Mouse (Mus musculus) embryonic facial prominence, embryonic 13.5 days (tissue): ENCODE data around the gene Pias3. TPM values are rescaled to one million over a fixed set of nuclear protein-coding genes. Genes with fewer than 3 reads are reported as not detected.
"Not testable (repeated sequence)": the region's sequence is repeated elsewhere in the genome, so short reads cannot be mapped to it uniquely, and the experiment has no call there.

Experiments used
- ATAC-seq: fragments of 200-750 bp; cut with Nextera tagmentation; 2 replicates; pipeline ENCODE4 v1.8.0; 2017; ENCODE audit warnings: low read depth; ENCODE audit not compliant: insufficient number of reproducible peaks, insufficient read depth, low FRiP score, low TSS enrichment
- H3K27ac ChIP-seq: fragments of 300-500 bp; sonication (generic); 2 replicates; pipeline ENCODE4 v1.5.1; 2015; ENCODE audit warnings: moderate library complexity, mild to moderate bottlenecking, inconsistent platforms
- H3K27me3 ChIP-seq: fragments of 300-500 bp; sonication (generic); 2 replicates; pipeline ENCODE4 v1.6.1; 2015; ENCODE audit warnings: mild to moderate bottlenecking, inconsistent platforms
- H3K36me3 ChIP-seq: fragments of 300-500 bp; sonication (generic); 2 replicates; pipeline ENCODE4 v1.6.1; 2015; ENCODE audit warnings: mild to moderate bottlenecking, inconsistent platforms
- H3K4me1 ChIP-seq: fragments of 300-500 bp; sonication (generic); 2 replicates; pipeline ENCODE4 v1.6.1; 2015; ENCODE audit warnings: inconsistent platforms
- H3K4me2 ChIP-seq: fragments of 300-500 bp; sonication (generic); 2 replicates; pipeline ENCODE4 v1.6.1; 2015; ENCODE audit warnings: moderate library complexity, mild to moderate bottlenecking, inconsistent platforms
- H3K4me3 ChIP-seq: fragments of 300-500 bp; sonication (generic); 2 replicates; pipeline ENCODE4 v1.5.1; 2015; ENCODE audit warnings: mild to moderate bottlenecking, inconsistent platforms
- H3K9ac ChIP-seq: fragments of 300-500 bp; sonication (generic); 2 replicates; pipeline ENCODE4 v1.6.1; 2015; ENCODE audit warnings: mild to moderate bottlenecking, inconsistent platforms
- H3K9me3 ChIP-seq: fragments of 300-500 bp; sonication (generic); 2 replicates; pipeline ENCODE4 v1.6.1; 2016; ENCODE audit warnings: inconsistent platforms
- WGBS: fragments of 180-500 bp; shearing (Covaris S2); methylation state at CpG from one replicate; pipeline ENCODE4 v1.1.7; 2015; ENCODE audit warnings: mixed read lengths; 5-methylcytosine and 5-hydroxymethylcytosine counted together
- polyA plus RNA-seq: library from polyadenylated mRNA; unstranded; fragments of >200 nt; fragmentation: Nextera tagmentation; extraction: Ambion mirVana; gene quantifications from 2 replicates; pipeline ENCODE4 v1.2.1, GENCODE M21; 2015

Pias3 gene
- polyA plus RNA-seq, 1 experiment from 2014 or later, result 75.2 TPM

DNA sequence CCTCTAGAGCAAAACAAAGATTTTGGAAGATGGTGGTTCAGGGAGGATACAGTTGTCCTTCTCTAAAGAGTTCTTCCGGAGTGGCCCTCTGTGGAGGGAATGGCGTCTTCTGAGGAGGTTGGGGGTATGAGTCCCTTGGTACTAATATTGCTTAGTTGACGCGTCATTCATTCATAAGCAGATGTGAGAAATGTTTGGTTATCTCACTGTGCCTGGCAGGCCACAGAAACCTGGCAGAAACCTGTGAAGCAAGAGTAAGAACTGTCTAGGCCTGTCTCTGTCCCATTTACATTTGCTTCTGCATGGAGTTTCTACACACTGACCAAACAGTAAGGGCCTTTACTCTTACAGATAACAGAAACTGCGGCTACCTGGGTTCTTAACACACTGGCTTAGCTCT lies 24.7 kb upstream of the Pias3 start:
- Histone ChIP-seq H3K36me3 (no peaks in the 10 kb centered on the region), H3K4me2 (no peak overlapping the region), H3K9ac (no peak overlapping the region), H3K9me3 (no peaks in the 10 kb centered on the region), H3K4me3 (no peak overlapping the region), H3K27me3 (no peaks in the 10 kb centered on the region), H3K4me1 (peaks cover 17% of the 10 kb centered on the region), H3K27ac (no peak overlapping the region)
- 87% methylated on average over 5 of the region's 5 CpGs for WGBS
- ATAC-seq, result no peak

DNA sequence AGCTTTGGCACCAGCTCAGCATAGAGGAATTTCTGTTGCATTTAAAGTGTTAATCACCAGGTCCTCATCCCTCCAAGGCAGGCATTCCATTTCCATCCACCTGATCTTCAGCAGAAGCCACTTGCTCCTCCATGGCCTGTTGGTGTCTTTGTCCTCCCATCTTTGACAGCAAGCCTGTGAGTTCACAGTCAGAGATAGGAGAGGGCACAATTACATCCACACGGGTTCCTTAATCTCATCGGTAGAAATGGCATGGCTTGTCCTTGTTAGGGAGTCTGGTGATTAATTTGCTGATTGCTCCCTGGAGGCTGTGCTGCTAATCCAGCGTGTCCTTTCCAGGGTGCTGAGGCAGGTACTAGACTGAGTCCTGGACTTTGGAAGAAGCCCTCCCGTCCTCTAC lies 22.7 kb upstream of the Pias3 start:
- Histone ChIP-seq H3K4me3 (no peak overlapping the region), H3K9ac (no peak overlapping the region), H3K36me3 (no peaks in the 10 kb centered on the region), H3K4me2 (no peak overlapping the region), H3K4me1 (peaks cover 17% of the 10 kb centered on the region), H3K27ac (no peak overlapping the region), H3K27me3 (no peaks in the 10 kb centered on the region), H3K9me3 (no peaks in the 10 kb centered on the region)
- no peak for ATAC-seq
- 53% methylated on average over 4 of the region's 4 CpGs for WGBS

DNA sequence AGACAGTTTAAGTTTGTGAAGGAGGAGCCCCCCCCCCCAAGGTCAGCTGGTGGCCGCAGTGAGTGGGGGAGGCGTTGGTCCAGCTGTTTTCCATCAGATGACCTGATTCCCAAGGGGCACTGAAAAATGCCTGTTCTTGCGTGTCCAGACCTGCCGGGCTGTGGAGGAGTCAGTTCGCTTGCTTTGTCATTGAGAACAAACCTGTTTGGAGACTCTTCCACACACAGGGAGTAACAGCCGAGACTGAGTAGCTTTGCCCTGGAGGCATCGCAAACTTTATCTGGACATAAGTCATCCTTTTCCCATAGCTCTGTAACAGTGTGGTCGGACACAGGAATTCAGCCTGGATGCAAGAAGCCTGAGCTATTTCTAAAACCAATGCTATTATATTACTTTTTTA lies 21.7 kb upstream of the Pias3 start:
- Histone ChIP-seq H3K4me3 (no peak overlapping the region), H3K27ac (0 out of 2 replicates have a peak overlapping the region, but pooled peaks have one; percentile 53), H3K4me1 (peaks cover 17% of the 10 kb centered on the region), H3K9me3 (no peaks in the 10 kb centered on the region), H3K9ac (no peak overlapping the region), H3K4me2 (no peak overlapping the region), H3K36me3 (no peaks in the 10 kb centered on the region), H3K27me3 (peaks cover 3% of the 10 kb centered on the region; the same call in 1 of the 2 replicates)
- WGBS, result 12% methylated on average over 8 of the region's 8 CpGs
- no peak for ATAC-seq

DNA sequence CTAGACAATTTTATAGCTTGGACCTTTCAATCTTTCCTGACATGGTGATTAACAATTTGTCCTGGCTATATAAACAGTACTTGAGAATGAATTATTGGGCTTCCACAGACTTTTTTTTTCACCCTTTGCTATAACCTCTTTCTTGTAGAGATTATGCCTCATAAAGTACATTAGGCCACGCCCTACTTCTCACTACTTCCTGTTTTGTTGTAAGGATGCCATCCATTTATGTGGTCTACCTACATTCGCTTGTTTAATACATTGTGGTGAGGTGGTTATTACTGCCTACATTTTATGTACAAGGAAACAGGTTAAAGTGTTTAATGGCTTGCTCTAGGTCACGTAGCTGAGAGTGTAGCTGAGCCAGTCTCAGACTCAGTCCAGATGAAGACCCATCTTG lies 21.0 kb upstream of the Pias3 start:
- peaks cover 17% of the 10 kb centered on the region for H3K4me1 ChIP-seq
- ATAC-seq, result no peak
- H3K27me3 ChIP-seq, result peaks cover 10% of the 10 kb centered on the region; the same call in 1 of the 2 replicates
- H3K9ac ChIP-seq, result no peak overlapping the region
- H3K9me3 ChIP-seq, result no peaks in the 10 kb centered on the region
- H3K4me2 ChIP-seq, result no peak overlapping the region
- H3K4me3 ChIP-seq, result no peak overlapping the region
- 80% methylated on average over 3 of the region's 3 CpGs for WGBS
- H3K36me3 ChIP-seq, result no peaks in the 10 kb centered on the region
- H3K27ac ChIP-seq, result peak overlapping the region; percentile 28

- Histone ChIP-seq H3K4me3 (no peak overlapping the region), H3K27me3 (peaks cover 14% of the 10 kb centered on the region), H3K27ac (peak overlapping the region; percentile 28), H3K9ac (no peak overlapping the region), H3K4me2 (no peak overlapping the region), H3K4me1 (peaks cover 12% of the 10 kb centered on the region), H3K36me3 (no peaks in the 10 kb centered on the region), H3K9me3 (no peaks in the 10 kb centered on the region)
- 48% methylated on average over 3 of the region's 3 CpGs for WGBS
- no peak for ATAC-seq
These were observed 20.5 kb upstream of the Pias3 start for GRCm38 (mm10) chr3:96675690-96676089.

DNA sequence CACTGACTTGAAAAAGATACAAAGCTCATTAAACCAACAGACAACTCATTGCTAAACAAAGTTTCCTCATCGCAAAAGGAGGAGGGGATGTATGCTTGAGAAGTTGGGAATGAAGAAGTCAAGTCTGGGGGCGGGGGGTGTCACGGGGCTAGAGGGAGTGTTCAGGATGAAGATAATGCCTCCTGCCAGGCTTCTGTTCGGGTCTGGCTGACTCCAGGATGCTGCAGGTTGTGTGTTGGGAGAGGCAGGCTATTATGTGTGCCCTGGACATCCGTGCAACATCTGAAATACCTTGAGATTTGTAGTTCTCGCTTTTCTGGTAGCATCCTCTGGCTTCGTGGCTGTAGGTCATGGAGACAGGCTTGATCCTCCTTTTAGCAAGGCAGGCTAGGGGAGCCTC lies 17.7 kb upstream of the Pias3 start:
- Histone ChIP-seq H3K9ac (no peak overlapping the region), H3K4me3 (no peak overlapping the region), H3K27ac (no peak overlapping the region), H3K9me3 (no peaks in the 10 kb centered on the region), H3K36me3 (no peaks in the 10 kb centered on the region), H3K4me1 (peaks cover 11% of the 10 kb centered on the region), H3K27me3 (peaks cover 17% of the 10 kb centered on the region), H3K4me2 (no peak overlapping the region)
- 72% methylated on average over 7 of the region's 7 CpGs for WGBS
- ATAC-seq, result no peak

- peaks cover 23% of the 10 kb centered on the region for H3K27me3 ChIP-seq
- no peak for ATAC-seq
- no peak overlapping the region for H3K9ac ChIP-seq
These were observed 17.0 kb upstream of the Pias3 start for GRCm38 (mm10) chr3:96679159-96679674.

DNA sequence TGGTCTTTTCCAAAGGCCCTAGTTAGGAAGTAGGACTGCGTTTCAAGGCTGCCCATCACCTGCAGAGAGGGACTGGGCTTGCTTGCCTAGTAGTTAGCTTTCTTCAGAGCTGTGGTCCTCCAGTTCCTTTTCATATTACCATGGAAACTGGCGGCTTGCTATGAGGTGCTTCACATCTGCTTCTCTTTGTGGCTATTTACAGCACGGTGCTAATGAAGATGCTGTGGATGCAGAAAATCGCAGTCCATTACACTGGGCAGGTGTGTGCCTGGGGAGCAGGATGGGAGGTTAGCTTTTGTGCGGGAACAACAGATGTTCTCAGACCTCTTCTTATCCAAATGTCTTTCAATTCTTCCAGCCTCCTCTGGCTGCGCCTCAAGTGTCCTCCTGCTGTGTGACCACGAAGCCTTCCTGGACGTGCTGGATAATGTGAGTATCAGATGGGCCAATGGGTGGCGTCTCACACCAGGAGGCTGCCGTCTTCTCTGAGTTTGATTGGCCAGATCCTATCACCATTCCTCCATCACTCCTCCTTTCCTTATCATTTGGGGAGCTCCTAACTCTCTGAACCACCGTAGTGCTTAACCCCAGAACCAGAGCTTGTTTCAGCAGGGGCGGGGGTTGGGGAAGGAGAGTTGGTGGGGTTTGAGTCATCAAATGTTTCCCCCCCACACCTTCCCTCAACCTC lies 15.8 kb upstream of the Pias3 start:
- no peak overlapping the region for H3K4me3 ChIP-seq
- WGBS, result 33% methylated on average over 12 of the region's 12 CpGs
- H3K9me3 ChIP-seq, result no peaks in the 10 kb centered on the region
- no peak overlapping the region for H3K9ac ChIP-seq
- H3K27me3 ChIP-seq, result peaks cover 30% of the 10 kb centered on the region
- no peak overlapping the region for H3K27ac ChIP-seq
- no peaks in the 10 kb centered on the region for H3K36me3 ChIP-seq
- no peak overlapping the region for H3K4me2 ChIP-seq
- H3K4me1 ChIP-seq, result peaks cover 15% of the 10 kb centered on the region
- no peak for ATAC-seq

More at GRCm38 (mm10) chr3:96679159-96679674, 17.0 kb upstream of the Pias3 start:
- H3K4me3 ChIP-seq, result no peak overlapping the region
- 19% methylated on average over 5 of the region's 5 CpGs for WGBS
- H3K4me2 ChIP-seq, result no peak overlapping the region
- no peaks in the 10 kb centered on the region for H3K9me3 ChIP-seq
- H3K4me1 ChIP-seq, result peaks cover 13% of the 10 kb centered on the region
- H3K27ac ChIP-seq, result no peak overlapping the region; the same call in 1 of the 2 replicates
- no peaks in the 10 kb centered on the region for H3K36me3 ChIP-seq

DNA sequence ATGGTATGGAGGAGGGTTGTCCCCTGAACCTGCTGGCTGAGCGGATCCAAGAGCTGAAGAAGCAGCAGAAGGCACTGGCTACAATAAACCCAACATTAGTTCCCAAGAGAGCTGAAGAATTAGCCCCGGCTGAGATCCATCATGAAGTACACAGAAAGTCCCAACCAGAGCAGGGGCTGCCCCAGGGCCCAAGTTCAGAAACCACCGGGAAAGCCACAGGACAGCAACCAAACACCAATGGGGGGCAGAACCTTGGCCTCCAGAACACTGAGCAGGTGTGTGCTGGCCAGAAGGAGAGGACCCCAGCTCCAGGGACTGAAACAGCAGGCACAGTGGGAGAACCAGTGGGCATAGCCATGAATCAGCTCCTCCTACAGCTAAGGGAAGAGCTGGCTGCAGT lies 12.7 kb upstream of the Pias3 start:
- Histone ChIP-seq H3K9ac (no peak overlapping the region), H3K27me3 (peaks cover 30% of the 10 kb centered on the region), H3K4me3 (no peak overlapping the region), H3K4me1 (peaks cover 11% of the 10 kb centered on the region), H3K4me2 (no peak overlapping the region), H3K27ac (no peak overlapping the region), H3K36me3 (no peaks in the 10 kb centered on the region), H3K9me3 (no peaks in the 10 kb centered on the region)
- no peak for ATAC-seq
- 81% methylated on average over 3 of the region's 3 CpGs for WGBS

DNA sequence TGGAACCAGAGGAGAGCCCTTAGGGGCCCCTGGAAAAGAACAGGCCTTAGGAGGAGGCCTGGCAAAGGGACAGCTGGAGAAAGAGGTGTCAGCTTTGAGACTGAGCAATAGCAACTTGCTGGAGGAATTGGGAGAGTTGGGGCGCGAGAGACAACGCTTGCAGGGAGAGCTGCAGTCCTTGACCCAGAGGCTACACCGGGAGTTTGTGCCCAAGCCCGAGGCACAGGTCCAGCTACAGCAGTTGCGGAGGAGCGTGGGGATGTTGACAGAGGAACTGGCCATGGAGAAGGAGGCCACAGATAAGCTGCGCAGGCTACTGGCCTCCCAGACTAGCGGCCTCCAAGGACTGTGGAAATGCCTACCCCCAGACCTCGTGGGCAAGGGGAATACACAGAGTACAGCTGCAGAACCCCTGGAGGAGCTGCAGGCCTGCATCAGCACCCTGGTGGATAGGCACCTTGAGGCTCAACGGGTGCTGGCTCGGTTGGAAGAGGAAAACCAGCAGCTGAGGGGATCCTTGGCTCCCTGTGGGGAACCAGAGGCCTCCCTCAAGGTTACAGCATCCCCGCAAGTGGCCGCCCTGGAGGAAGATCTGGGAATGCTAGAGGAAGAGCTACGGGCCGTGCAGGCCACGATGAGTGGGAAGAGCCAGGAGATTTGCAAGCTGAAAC lies 11.9 kb upstream of the Pias3 start:
- H3K4me3 ChIP-seq, result peak overlapping the region; percentile 30
- H3K4me1 ChIP-seq, result peaks cover 11% of the 10 kb centered on the region
- H3K9ac ChIP-seq, result peak overlapping the region; percentile 59
- peaks cover 29% of the 10 kb centered on the region for H3K27me3 ChIP-seq
- 55% methylated on average over 17 of the region's 17 CpGs for WGBS
- H3K36me3 ChIP-seq, result no peaks in the 10 kb centered on the region
- no peak for ATAC-seq
- H3K4me2 ChIP-seq, result peak overlapping the region; percentile 59
- H3K9me3 ChIP-seq, result no peaks in the 10 kb centered on the region
- H3K27ac ChIP-seq, result peak overlapping the region; percentile 33; the same call in 1 of the 2 replicates

DNA sequence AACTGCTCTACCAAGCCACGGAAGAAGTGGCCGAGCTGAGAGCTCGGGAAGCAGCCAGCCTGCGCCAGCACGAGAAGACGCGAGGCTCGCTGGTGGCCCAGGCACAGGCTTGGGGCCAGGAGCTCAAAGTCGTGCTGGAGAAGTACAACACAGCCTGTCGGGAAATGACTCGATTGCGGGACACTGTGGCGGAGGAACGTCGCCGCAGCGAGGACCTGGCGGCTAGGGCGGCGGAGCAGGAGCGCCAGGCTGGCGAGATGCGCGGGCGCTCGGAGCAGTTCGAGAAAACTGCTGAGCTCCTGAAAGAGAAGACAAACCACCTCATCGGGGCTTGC lies 11.4 kb upstream of the Pias3 start:
- peak overlapping the region; percentile 33; the same call in 1 of the 2 replicates for H3K27ac ChIP-seq
- H3K9ac ChIP-seq, result peak overlapping the region; percentile 59
- H3K4me3 ChIP-seq, result peak overlapping the region; percentile 30
- peaks cover 24% of the 10 kb centered on the region for H3K27me3 ChIP-seq
- H3K9me3 ChIP-seq, result no peaks in the 10 kb centered on the region
- peak overlapping the region; percentile 59 for H3K4me2 ChIP-seq
- no peaks in the 10 kb centered on the region for H3K36me3 ChIP-seq
- H3K4me1 ChIP-seq, result peaks cover 16% of the 10 kb centered on the region
- 32% methylated on average over 28 of the region's 28 CpGs for WGBS
- ATAC-seq, result no peak

DNA sequence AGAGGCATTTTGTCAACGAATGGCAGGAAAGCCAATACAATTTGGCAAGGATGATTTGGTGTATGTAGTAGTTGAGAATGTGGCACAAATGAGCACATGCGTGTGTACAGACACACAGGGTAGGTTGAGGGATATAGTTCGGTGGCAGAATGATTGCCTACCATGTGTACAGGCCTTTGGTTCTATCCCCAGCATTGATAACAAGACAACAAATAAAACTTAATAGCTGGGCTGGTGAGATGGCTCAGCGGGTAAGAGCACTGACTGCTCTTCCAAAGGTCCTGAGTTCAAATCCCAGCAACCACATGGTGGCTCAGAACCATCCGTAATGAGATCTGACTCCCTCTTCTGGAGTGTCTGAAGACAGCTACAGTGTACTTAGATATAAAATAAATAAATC lies 10.1 kb upstream of the Pias3 start:
- not testable (repeated sequence) for H3K4me3 ChIP-seq, H3K4me2 ChIP-seq, H3K27ac ChIP-seq, H3K9me3 ChIP-seq, ATAC-seq, H3K9ac ChIP-seq, H3K36me3 ChIP-seq
- Histone ChIP-seq H3K27me3 (peaks cover 13% of the 10 kb centered on the region), H3K4me1 (peaks cover 16% of the 10 kb centered on the region)
- WGBS, result 93% methylated on average over 5 of the region's 5 CpGs
